Mouse (Mus musculus) neutrophil, adult 83 days (primary cell): ENCODE results near the gene Olfr553. TPM values are rescaled to one million over a fixed set of nuclear protein-coding genes. Genes with fewer than 3 reads are reported as not detected.

Experiments
- total RNA-seq, 2 experiments: library from RNA; stranded (reverse); gene quantifications; one replicate each; pipeline ENCODE4 v1.2.4; 2023

Gene Olfr553
- not detected for total RNA-seq

DNA sequence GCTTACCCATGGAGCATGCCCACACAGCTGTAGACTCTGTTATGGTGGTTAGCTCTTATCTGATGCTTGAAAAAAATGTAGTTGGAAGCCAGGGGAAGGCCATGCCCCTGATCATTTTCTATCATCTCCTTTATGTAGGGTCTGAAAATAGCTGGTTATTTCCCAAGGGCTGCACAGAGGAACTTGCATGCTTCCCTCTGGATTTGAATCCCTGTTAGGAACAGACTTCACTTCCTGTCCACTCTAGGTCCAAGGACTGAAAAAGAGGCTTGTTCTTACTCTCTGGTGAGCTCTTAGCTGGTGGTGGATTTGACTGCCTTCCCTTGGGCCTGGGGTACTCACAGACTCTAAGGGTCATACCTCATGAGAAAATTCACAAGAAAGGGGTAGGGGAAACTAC lies at the start of gene Olfr553:
TSS of gene Olfr553 (minus strand) at position 101 of the 400 bp plus-strand sequence.

DNA sequence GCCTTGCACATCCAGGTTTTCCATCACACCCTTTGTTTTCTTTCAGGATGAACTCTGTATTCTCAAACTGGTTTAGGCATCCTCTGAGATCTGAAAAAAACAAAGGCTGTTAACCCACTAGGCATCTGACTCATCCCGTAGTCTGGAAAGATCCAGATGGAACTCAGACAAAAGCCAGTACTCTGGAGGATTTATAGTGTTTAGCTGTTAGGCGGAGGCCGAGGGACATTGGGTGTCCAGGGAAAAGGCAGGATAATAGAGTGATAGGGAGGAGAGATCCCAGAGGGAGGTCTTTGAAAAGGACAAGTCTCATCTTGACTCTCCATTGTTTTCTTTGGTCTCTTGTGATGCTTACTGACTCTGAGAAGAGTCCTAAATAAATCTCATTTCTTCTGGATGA lies 46.6 kb upstream of the Olfr553 start, which contains the start of gene Olfr556:
TSS of gene Olfr556 (plus strand) at position 301 of the 400 bp plus-strand sequence.

DNA sequence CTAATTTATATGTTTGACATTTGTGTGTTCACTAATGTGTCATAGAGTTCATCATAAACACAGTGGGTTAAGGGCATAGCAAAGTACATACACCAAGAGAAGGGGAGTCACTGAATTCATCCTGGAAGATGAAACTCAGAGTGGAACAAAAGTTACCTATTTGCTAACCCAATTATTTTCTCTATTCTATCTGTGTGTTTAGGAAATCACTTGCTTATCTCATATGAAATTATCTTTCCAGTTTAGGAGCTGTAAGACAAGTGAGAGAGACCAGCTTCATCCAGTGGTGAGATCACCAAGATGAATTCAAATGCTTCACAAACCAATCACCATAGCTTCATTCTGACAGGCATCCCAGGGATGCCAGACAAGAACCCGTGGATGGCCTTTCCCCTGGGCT lies 40.5 kb upstream of the Olfr553 start, which contains the start of gene Olfr555:
TSS of gene Olfr555 (plus strand) at position 301 of the 400 bp plus-strand sequence.

DNA sequence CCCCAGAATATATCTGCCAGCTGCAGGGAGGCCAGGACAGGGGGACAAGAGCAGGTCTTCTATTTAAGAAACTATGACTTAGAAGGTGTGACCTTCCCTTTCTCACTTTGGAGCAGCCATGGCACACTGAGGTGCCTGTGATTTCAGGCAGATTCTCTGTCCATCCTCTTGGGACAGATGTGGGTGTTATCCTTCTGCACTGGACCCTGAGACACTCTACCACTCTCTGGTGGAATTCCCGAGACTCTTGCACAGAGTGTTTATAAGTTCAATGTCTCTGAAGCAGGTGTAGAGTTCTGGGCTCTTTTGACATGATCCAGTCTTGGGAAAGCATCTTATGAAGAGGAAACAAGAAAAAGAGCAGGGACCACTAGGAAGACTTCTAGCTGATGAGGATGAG lies 20.1 kb upstream of the Olfr553 start, which contains the start of gene Olfr554:
TSS of gene Olfr554 (plus strand) at position 301 of the 400 bp plus-strand sequence.

DNA sequence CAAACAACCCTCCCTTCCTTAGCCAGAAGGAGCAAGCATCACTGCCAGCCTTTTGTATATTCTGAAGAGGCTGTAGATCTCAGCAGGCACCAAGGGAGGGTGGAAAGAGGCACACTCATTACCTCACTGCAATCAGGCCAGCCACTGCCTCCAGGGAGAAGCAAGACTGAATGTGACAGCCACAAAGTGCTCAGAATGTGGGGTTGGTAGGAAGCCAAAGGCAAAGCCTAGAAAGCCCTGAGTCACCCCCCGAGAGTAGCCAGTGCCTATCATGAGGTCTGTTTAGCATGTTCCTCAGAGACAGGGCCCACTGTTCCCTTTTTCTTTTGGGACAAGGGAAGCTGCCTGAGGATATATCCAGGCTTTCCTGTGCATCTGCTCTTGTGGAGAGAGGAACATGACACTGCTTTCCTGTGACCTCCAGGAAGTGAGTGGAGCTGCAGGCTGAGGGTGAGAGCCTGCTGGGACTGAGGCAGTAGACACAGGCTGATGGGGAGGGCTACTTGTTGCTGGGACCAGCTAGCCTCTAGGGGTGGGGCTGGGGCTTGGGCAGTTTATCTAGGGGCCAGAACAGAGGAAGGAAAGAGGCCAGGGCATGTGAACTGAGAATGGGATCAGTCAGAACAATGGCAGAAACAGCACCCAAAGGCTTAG lies 20.5 kb downstream of the Olfr553 start, which contains the start of gene Olfr552:
TSS of gene Olfr552 (plus strand) at position 393 of the 654 bp plus-strand sequence.

DNA sequence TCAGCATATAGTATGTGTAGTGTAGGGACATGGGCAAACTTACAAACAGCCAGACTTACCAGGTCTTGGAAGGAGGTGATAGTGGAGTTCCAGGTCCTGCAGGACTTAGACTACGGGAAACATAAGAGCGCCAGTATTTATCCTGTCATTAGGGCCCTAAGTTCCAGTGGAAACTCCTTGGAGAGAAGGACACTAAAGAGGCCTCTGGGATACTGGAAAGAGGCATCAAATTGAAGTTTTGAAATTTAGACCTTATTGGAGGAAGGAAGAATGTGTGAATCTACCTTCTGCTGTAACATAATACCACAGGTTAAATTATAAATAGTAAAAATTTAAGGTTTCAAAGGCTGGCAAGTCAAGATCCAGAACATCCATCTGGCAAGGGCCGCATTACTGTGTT lies 26.2 kb downstream of the Olfr553 start, which contains the start of gene Olfr551:
TSS of gene Olfr551 (minus strand) at position 101 of the 400 bp plus-strand sequence.

DNA sequence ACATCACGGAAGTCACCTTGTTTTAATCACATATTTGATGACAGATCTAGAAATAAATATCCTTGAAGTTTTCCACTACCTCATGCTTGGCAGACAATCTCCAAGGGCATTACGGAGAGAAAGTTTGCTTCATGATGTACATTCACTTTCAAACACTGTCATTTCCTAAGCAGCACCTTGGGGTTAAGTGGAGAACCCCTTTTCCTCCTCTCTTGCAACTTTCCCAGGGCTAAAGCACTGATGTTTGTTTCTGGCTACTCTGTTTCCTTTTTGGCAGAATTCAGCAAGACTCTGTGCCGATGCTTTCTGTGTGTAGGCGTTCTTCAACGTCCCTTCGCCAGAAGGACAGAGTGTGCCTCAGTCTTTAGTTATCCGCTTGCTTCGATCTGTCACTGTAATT lies 46.9 kb downstream of the Olfr553 start, which contains the start of gene Olfr550:
TSS of gene Olfr550 (plus strand) at position 301 of the 400 bp plus-strand sequence.

DNA sequence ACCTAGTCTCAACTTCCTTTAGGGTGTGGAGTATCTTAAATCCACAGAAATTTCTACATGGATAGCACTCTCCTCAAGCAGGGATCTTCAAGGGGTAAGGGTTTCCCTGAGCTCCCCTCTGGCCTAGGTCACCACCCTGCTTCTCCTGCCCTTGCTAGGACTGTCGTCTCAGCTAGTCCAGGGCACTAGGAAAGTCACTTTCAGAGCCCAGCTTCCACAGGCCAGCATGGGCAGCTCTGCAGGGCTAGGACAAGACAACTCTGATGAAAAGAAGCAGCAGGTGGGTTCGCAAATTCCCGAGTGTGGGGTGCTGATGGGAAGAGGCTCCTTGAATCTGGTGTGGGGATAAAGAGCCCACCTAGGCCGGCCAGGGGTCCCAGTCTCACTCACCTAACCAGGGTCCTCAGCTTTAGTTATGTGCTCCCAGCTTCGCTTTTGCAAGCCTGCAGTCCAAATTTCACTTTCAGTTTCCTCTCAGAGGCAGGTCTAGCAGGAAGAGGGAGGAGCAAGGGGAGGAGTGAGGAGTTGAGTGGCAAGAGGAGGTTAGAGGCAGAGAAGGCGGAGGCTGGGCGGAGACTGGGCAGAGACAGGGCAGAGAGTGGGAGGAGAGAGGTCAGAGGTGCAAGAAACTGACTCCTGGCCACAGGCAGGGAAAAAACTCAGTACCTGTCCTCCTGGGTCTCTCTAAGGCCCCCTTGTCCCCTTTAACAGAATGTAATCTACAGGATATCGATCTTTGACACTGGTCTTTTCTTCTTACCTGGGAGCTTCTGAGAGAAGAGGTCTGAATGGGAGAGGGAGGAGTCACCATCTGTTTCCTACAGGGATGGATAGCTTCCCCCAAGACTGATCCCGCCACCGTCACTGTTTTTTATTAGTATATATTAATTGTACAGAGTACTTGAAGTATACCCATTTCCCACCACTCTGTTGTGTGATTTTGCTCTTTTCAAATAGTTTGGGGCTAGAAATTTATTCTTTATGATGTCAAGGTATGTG lies 52.7 kb downstream of the Olfr553 start, which contains the start of gene Trim21:
TSS of gene Trim21 (minus strand) at position 488 of the 999 bp plus-strand sequence.

Other genes with a start within 250 kb of the Olfr553 start
- 100 to 1,000 TPM in 1 of 2 experiments, 10 to 100 TPM in 1; 97.4 to 110 TPM for gene Rrm1, start 176.5 kb downstream of the Olfr553 start, total RNA-seq
- gene Olfr543, start 136.5 kb downstream of the Olfr553 start, total RNA-seq, result not detected
- gene Olfr544, start 129.9 kb downstream of the Olfr553 start, total RNA-seq, result not detected
- gene Olfr545, start 118.6 kb downstream of the Olfr553 start, total RNA-seq, result not detected
- not detected for gene Olfr547, start 83.5 kb downstream of the Olfr553 start, total RNA-seq
- gene Olfr548-ps1, start 77.3 kb downstream of the Olfr553 start, total RNA-seq, result not detected
- not detected for gene Olfr549, start 68.3 kb downstream of the Olfr553 start, total RNA-seq
- gene Trim21, start 52.7 kb downstream of the Olfr553 start, total RNA-seq, result 10 to 100 TPM; 10.7 to 12.5 TPM
- gene Olfr550, start 46.8 kb downstream of the Olfr553 start, total RNA-seq, result not detected
- not detected for gene Olfr551, start 26.3 kb downstream of the Olfr553 start, total RNA-seq
- gene Olfr552, start 20.4 kb downstream of the Olfr553 start, total RNA-seq, result not detected
- not detected for gene Olfr554, start 20.2 kb upstream of the Olfr553 start, total RNA-seq
- not detected for gene Olfr555, start 40.6 kb upstream of the Olfr553 start, total RNA-seq
- gene Olfr556, start 46.7 kb upstream of the Olfr553 start, total RNA-seq, result not detected
- 1 to 10 TPM; 1.0 to 2.8 TPM for gene Trim68, start 69.1 kb upstream of the Olfr553 start, total RNA-seq
- not detected for gene Olfr557, start 77.7 kb upstream of the Olfr553 start, total RNA-seq
- not detected for gene Olfr558, start 84.0 kb upstream of the Olfr553 start, total RNA-seq
- not detected for gene Olfr33, start 100.9 kb upstream of the Olfr553 start, total RNA-seq
- not detected for gene Olfr559, start 109.3 kb upstream of the Olfr553 start, total RNA-seq
- gene Olfr560, start 141.1 kb upstream of the Olfr553 start, total RNA-seq, result not detected
- gene Olfr78, start 141.3 kb upstream of the Olfr553 start, total RNA-seq, result not detected
- not detected for gene Olfr561, start 153.0 kb upstream of the Olfr553 start, total RNA-seq
- not detected for gene Olfr564, start 185.3 kb upstream of the Olfr553 start, total RNA-seq
- not detected for gene Olfr566, start 240.5 kb upstream of the Olfr553 start, total RNA-seq